Mouse (Mus musculus) MEL (cell line): ENCODE measurements around the gene Afg3l1. TPM values are rescaled to one million over a fixed set of nuclear protein-coding genes. Genes with fewer than 3 reads are reported as not detected.

Experiments
- DNase-seq: peaks from one replicate; pipeline ENCODE4 v3.0.0; 2011; ENCODE audit warnings: low read depth, low spot score
- H3K27ac ChIP-seq: 2 replicates; pipeline ENCODE4 v1.5.1; 2012; ENCODE audit warnings: low read depth, mild to moderate bottlenecking, control low read depth, low read length, moderate library complexity; ENCODE audit not compliant: control insufficient read depth
- H3K27me3 ChIP-seq, 2 experiments: fragments of 150-350 bp in 1 of 2; sonication (generic) in 1 of 2; 2 replicates each; pipeline ENCODE4 v1.6.1; 2012; ENCODE audit warnings: low read length in 2 of 2, mild to moderate bottlenecking in 2 of 2, improper control_type of control experiment in 1 of 2, moderate library complexity in 1 of 2; ENCODE audit not compliant: insufficient read depth in 2 of 2, control insufficient read depth in 1 of 2
- H3K36me3 ChIP-seq, 2 experiments: 2 replicates each; pipeline ENCODE4 v1.6.1; 2012 to 2014; ENCODE audit warnings: low read length in 2 of 2, improper control_type of control experiment in 1 of 2, inconsistent platforms in 1 of 2, mild to moderate bottlenecking in 1 of 2; ENCODE audit not compliant: insufficient read depth in 2 of 2, control insufficient read depth in 1 of 2
- H3K4me1 ChIP-seq, 2 experiments: fragments of 150-350 bp in 1 of 2; sonication (generic) in 1 of 2; 2 replicates each; pipeline ENCODE4 v1.6.1; 2012; ENCODE audit warnings: low read length in 2 of 2, improper control_type of control experiment in 1 of 2, mild to moderate bottlenecking in 1 of 2; ENCODE audit not compliant: insufficient read depth in 2 of 2, control insufficient read depth in 1 of 2
- H3K4me3 ChIP-seq, 2 experiments: fragments of 150-350 bp in 1 of 2; sonication (generic) in 1 of 2; 2 replicates each; pipeline ENCODE4 v1.5.1; 2012; ENCODE audit warnings: low read depth in 2 of 2, low read length in 2 of 2, mild to moderate bottlenecking in 2 of 2, moderate library complexity in 2 of 2, control low read depth in 1 of 2, improper control_type of control experiment in 1 of 2; ENCODE audit not compliant: control insufficient read depth in 1 of 2, insufficient read depth in 1 of 2
- H3K79me2 ChIP-seq: 2 replicates; pipeline ENCODE4 v1.6.1; 2012; ENCODE audit warnings: mild to moderate bottlenecking, low read length, moderate library complexity; ENCODE audit not compliant: control insufficient read depth, poor library complexity, insufficient read depth
- H3K9ac ChIP-seq: 2 replicates; pipeline ENCODE4 v1.6.1; 2012; ENCODE audit warnings: low read depth, mild to moderate bottlenecking, control low read depth, low read length, moderate library complexity; ENCODE audit not compliant: control insufficient read depth, poor library complexity, severe bottlenecking
- H3K9me3 ChIP-seq: fragments of 150-350 bp; sonication (generic); replicated peaks from 2 replicates; pipeline ENCODE4 v1.6.1; 2012; ENCODE audit warnings: mild to moderate bottlenecking, low read length, improper control_type of control experiment, moderate library complexity; ENCODE audit not compliant: insufficient read depth
- ELF1 ChIP-seq: IDR thresholded peaks from 2 replicates; pipeline ENCODE4 v1.6.1; 2014; ENCODE audit warnings: low read depth, mild to moderate bottlenecking, inconsistent platforms, low read length, improper control_type of control experiment, moderate library complexity
- HCFC1 ChIP-seq: IDR thresholded peaks from 2 replicates; pipeline ENCODE4 v1.6.1; 2012; ENCODE audit warnings: low read depth, mild to moderate bottlenecking, inconsistent platforms, low read length, improper control_type of control experiment, moderate library complexity
- MAX ChIP-seq: IDR thresholded peaks from 2 replicates; pipeline ENCODE4 v1.6.1; 2011; ENCODE audit warnings: low read length, improper control_type of control experiment
- MEF2A ChIP-seq: IDR thresholded peaks from 2 replicates; pipeline ENCODE4 v1.6.1; 2014; ENCODE audit warnings: low read depth, mild to moderate bottlenecking, inconsistent platforms, low read length, improper control_type of control experiment; ENCODE audit not compliant: poor library complexity, insufficient replicate concordance, severe bottlenecking; ENCODE audit errors: extremely low read depth
- MYB ChIP-seq: IDR thresholded peaks from 2 replicates; pipeline ENCODE4 v1.6.1; 2011; ENCODE audit warnings: mild to moderate bottlenecking, low read depth, low read length, improper control_type of control experiment
- NELFE ChIP-seq: IDR thresholded peaks from 2 replicates; pipeline ENCODE4 v1.6.1; 2011; ENCODE audit warnings: low read depth, low read length, improper control_type of control experiment
- NRF1 ChIP-seq: IDR thresholded peaks from 2 replicates; pipeline ENCODE4 v1.6.1; 2014; ENCODE audit warnings: low read depth, mild to moderate bottlenecking, inconsistent platforms, low read length, improper control_type of control experiment, moderate library complexity; ENCODE audit not compliant: poor library complexity, insufficient read depth, severe bottlenecking
- POLR2AphosphoS2 ChIP-seq: IDR thresholded peaks from 2 replicates; pipeline ENCODE4 v1.6.1; 2011; ENCODE audit warnings: low read length, improper control_type of control experiment
- POLR2AphosphoS5 ChIP-seq: IDR thresholded peaks from 2 replicates; pipeline ENCODE4 v1.6.1; 2012; ENCODE audit warnings: low read depth, borderline replicate concordance, mild to moderate bottlenecking, inconsistent platforms, low read length, moderate library complexity, mixed read lengths
- RAD21 ChIP-seq: IDR thresholded peaks from 2 replicates; pipeline ENCODE4 v1.6.1; 2011; ENCODE audit warnings: mild to moderate bottlenecking, low read depth, low read length, improper control_type of control experiment
- SIN3A ChIP-seq: IDR thresholded peaks from 2 replicates; pipeline ENCODE4 v1.6.1; 2012; ENCODE audit warnings: low read length, improper control_type of control experiment, inconsistent platforms
- SMC3 ChIP-seq: IDR thresholded peaks from 2 replicates; pipeline ENCODE4 v1.6.1; 2011; ENCODE audit warnings: low read depth, low read length, improper control_type of control experiment
- TAL1 ChIP-seq: IDR thresholded peaks from 2 replicates; pipeline ENCODE4 v1.6.1; 2012; ENCODE audit warnings: mild to moderate bottlenecking, inconsistent platforms, low read length, moderate library complexity, mixed read lengths
- UBTF ChIP-seq: IDR thresholded peaks from 2 replicates; pipeline ENCODE4 v1.6.1; 2012; ENCODE audit warnings: low read depth, mild to moderate bottlenecking, inconsistent platforms, low read length, improper control_type of control experiment, moderate library complexity, borderline replicate concordance; ENCODE audit not compliant: insufficient read depth
- USF2 ChIP-seq, 2 experiments: IDR thresholded peaks; 2 replicates each; pipeline ENCODE4 v1.6.1; 2011 to 2012; ENCODE audit warnings: improper control_type of control experiment in 2 of 2, low read length in 2 of 2, borderline replicate concordance in 1 of 2, inconsistent platforms in 1 of 2, low read depth in 1 of 2, mild to moderate bottlenecking in 1 of 2; ENCODE audit not compliant: insufficient read depth in 1 of 2
- ZNF384 ChIP-seq: IDR thresholded peaks from 2 replicates; pipeline ENCODE4 v1.6.1; 2012; ENCODE audit warnings: low read depth, mild to moderate bottlenecking, inconsistent platforms, low read length, improper control_type of control experiment
- polyA plus RNA-seq, 2 experiments: library from polyadenylated mRNA; stranded (reverse) in 1 of 2; unstranded in 1 of 2; fragments of >175 nt in 1 of 2; fragments of >200 nt in 1 of 2; gene quantifications; 2 replicates each; pipeline versions ENCODE4 v1.2.1 to v1.2.4; 2012; ENCODE audit warnings: low replicate concordance in 2 of 2, low read depth in 1 of 2; ENCODE audit not compliant: insufficient read length in 2 of 2, insufficient read depth in 1 of 2, missing spikeins in 1 of 2
- total RNA-seq: library from RNA; depleted of rRNA; stranded (reverse); fragments of 300-350 nt; gene quantifications from 2 replicates; pipeline ENCODE4 v1.2.3, GENCODE M21; 2012

Gene Afg3l1
- total and polyA plus RNA-seq, 3 experiments = 27.5 to 68.4 TPM; not detected in 1

GRCm38 (mm10) chr8:123515540-123515897 is 37.8 kb downstream of the Afg3l1 start:
- no peak for DNase-seq
- H3K79me2 ChIP-seq = peaks cover 3% of the 10 kb centered on the region; the same call in 1 of the 2 replicates
- no peak overlapping the region for H3K9ac ChIP-seq
- peaks cover 0 to 5% of the 10 kb centered on the region in 2 experiments; a peak in 1 of 4 replicates for H3K4me1 ChIP-seq
- no peak for TF ChIP-seq MEF2A
- H3K27me3 ChIP-seq = no peaks in the 10 kb centered on the region
- no peak overlapping the region for H3K27ac ChIP-seq
- H3K4me3 ChIP-seq = no peak overlapping the region
- no peaks in the 10 kb centered on the region for H3K36me3 ChIP-seq
- H3K9me3 ChIP-seq = no peaks in the 10 kb centered on the region

- no peak overlapping the region for H3K27ac ChIP-seq
- no peaks in the 10 kb centered on the region for H3K9me3 ChIP-seq
- no peaks in the 10 kb centered on the region for H3K27me3 ChIP-seq
- TF ChIP-seq SIN3A (no peak), ZNF384 (no peak), HCFC1 (no peak), RAD21 (no peak), ELF1 (no peak), SMC3 (no peak), UBTF (no peak), POLR2AphosphoS2 (no peak), USF2 (IDR thresholded peaks at IDR 0.05; ENCODE audit: borderline replicate concordance in 1 of 2, insufficient read depth in 1 of 2, low read depth in 1 of 2, low read length in 2 of 2) (no peak)
- DNase-seq = no peak
- peaks cover 3% of the 10 kb centered on the region; the same call in 1 of the 2 replicates for H3K79me2 ChIP-seq
- no peaks in the 10 kb centered on the region for H3K36me3 ChIP-seq
- peaks cover 0 to 5% of the 10 kb centered on the region in 2 experiments; a peak in 1 of 4 replicates for H3K4me1 ChIP-seq
- no peak overlapping the region for H3K9ac ChIP-seq
- no peak overlapping the region for H3K4me3 ChIP-seq
Measured at GRCm38 (mm10) chr8:123516596-123516995, 38.9 kb downstream of the Afg3l1 start.

- Histone ChIP-seq H3K79me2 (peaks cover 3% of the 10 kb centered on the region; the same call in 1 of the 2 replicates), H3K36me3 (no peaks in the 10 kb centered on the region), H3K9ac (peak overlapping the region; percentile 38), H3K27ac (no peak overlapping the region), H3K4me1 (peaks cover 0 to 5% of the 10 kb centered on the region in 2 experiments; a peak in 1 of 4 replicates), H3K9me3 (no peaks in the 10 kb centered on the region), H3K27me3 (no peaks in the 10 kb centered on the region), H3K4me3 (peak overlapping the region; percentile 38 to 40)
- TF ChIP-seq NELFE (no peak), MYB (no peak), POLR2AphosphoS2 (no peak), TAL1 (no peak), MAX (no peak), NRF1 (no peak), POLR2AphosphoS5 (no peak), ZNF384 (peak; percentile 62)
- no peak for DNase-seq
Measured at GRCm38 (mm10) chr8:123518172-123518571, 40.5 kb downstream of the Afg3l1 start.
